Mouse (Mus musculus): ENCODE measurements around the gene Dnajc4.

DNA sequence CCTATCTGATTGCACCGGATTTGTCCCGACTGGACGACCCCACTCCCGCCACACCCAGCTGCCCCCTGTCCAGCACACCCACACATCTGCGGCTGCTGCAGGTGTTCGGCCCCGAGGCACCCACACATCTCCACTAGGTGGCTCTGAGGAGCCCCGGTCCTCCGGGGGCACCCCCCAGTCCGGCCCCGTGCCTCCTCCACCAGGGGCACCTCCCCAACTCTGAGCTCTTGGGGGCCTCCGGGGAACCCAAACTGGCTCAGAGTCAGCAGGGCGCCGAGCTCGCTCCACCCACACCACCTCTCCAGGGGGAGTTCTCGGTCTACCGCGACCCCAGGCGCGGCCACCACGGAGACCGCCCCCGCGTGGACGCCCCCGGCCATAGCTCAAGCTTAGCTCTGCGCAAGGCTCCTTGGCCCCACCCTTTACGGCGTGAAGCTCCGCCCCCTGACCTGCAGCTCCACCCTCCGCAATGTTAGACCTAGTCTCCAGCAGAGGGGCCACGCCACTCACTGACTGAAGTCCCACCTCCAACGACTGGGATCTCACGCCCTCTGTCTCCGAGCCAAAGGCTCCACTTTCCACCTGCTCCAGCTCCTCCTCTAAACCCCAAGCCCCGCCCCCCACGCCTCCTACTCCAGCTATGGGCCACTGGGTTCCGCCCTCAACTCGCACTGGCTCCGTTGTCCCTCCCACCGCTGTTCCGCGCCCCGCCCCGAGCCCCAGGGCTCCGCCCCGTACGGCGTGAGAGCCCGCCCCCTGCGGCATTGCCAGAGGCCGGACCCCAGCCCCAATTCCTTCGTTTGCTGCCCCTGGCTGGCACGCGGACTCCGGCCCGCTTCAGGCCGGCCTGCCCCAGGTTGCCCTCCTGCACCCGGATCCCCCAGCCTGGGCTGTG is 12.6 kb downstream of the Dnajc4 start:
- TF ChIP-seq CTCF (conservative IDR thresholded peaks at IDR 0.05; ENCODE audit: low read length), result peak; percentile 29; the same call in 1 of the 2 replicates
- no peak for TF ChIP-seq POU5F1 (IDR thresholded peaks at IDR 0.05; ENCODE audit: borderline replicate concordance, low read length)
- TF ChIP-seq NANOG (IDR thresholded peaks at IDR 0.05; ENCODE audit: borderline replicate concordance, low read length), result no peak
